Mouse (Mus musculus): ENCODE measurements around the gene Sv2c. TPM values are rescaled to one million over a fixed set of nuclear protein-coding genes. Genes with fewer than 3 reads are reported as not detected.

The Sv2c gene
- polyA plus RNA-seq, 1 experiment from 2014 or later, result 0.57 TPM

Other genes starting within 250 kb of the Sv2c start
- gene Iqgap2, start 240.7 kb downstream of the Sv2c start, polyA plus RNA-seq (2014; fragmentation: Nextera tagmentation; extraction: Ambion mirVana), result 6.6 and 11.2 TPM in 2 replicates
- 33.9 and 40.6 TPM in 2 replicates for gene Gm20075, start 51.2 kb downstream of the Sv2c start, polyA plus RNA-seq (2014; fragmentation: Nextera tagmentation; extraction: Ambion mirVana)
- gene Gm17190, start 50.5 kb downstream of the Sv2c start, polyA plus RNA-seq (2014; fragmentation: Nextera tagmentation; extraction: Ambion mirVana), result not detected in 2 replicates